Mouse (Mus musculus) thymus, adult 2 months (tissue): ENCODE measurements at regions not wholly inside any gene's neighbourhood (a gene's known extent, or its start where the extent isn't known, plus 50 kb on each side); places are given as distances from the start of the nearest gene placed in this dataset.

ENCODE experiments used
- DNase-seq: peaks from one replicate; pipeline ENCODE4 v3.0.0; 2021
- H3K27ac ChIP-seq: fragments of 200-500 bp; 2 replicates; pipeline ENCODE4 v1.5.1; 2012; ENCODE audit warnings: low read length, control low read depth; ENCODE audit not compliant: control insufficient read depth, insufficient read depth
- H3K27me3 ChIP-seq: fragments of 200-500 bp; 2 replicates; pipeline ENCODE4 v1.6.1; 2012; ENCODE audit warnings: mild to moderate bottlenecking, low read length, moderate library complexity, mixed read lengths; ENCODE audit not compliant: control insufficient read depth, insufficient read depth
- H3K36me3 ChIP-seq: fragments of 200-500 bp; 2 replicates; pipeline ENCODE4 v1.6.1; 2012; ENCODE audit warnings: mild to moderate bottlenecking, low read length, moderate library complexity; ENCODE audit not compliant: control insufficient read depth, insufficient read depth
- H3K4me1 ChIP-seq: fragments of 200-500 bp; replicated peaks from 2 replicates; pipeline ENCODE4 v1.6.1; 2012; ENCODE audit warnings: low read length; ENCODE audit not compliant: control insufficient read depth, insufficient read depth
- H3K4me3 ChIP-seq: fragments of 200-500 bp; 2 replicates; pipeline ENCODE4 v1.5.1; 2012; ENCODE audit warnings: mild to moderate bottlenecking, low read length, control low read depth, moderate library complexity; ENCODE audit not compliant: control insufficient read depth, insufficient read depth
- CTCF ChIP-seq: fragments of 200-500 bp; IDR thresholded peaks from 2 replicates; pipeline ENCODE4 v1.5.1; 2012; ENCODE audit warnings: mild to moderate bottlenecking, control low read depth, low read length, moderate library complexity, borderline replicate concordance; ENCODE audit not compliant: control insufficient read depth, poor library complexity, insufficient read depth; ENCODE audit errors: extremely low read depth
- POLR2A ChIP-seq: fragments of 200-500 bp; IDR thresholded peaks from 2 replicates; pipeline ENCODE4 v1.6.1; 2012; ENCODE audit warnings: mild to moderate bottlenecking, low read length, control low read depth, moderate library complexity; ENCODE audit not compliant: control insufficient read depth, poor library complexity, insufficient read depth; ENCODE audit errors: extremely low read depth
- WGBS: fragments of 180-500 bp; shearing (Covaris S2); methylation state at CpG from one replicate; pipeline ENCODE4 v1.1.7; 2018; 5-methylcytosine and 5-hydroxymethylcytosine counted together

- Histone ChIP-seq H3K4me3 (no peak overlapping the region), H3K36me3 (no peaks in the 10 kb centered on the region), H3K4me1 (no peaks in the 10 kb centered on the region), H3K27me3 (no peaks in the 10 kb centered on the region), H3K27ac (no peak overlapping the region)
- no peak for TF ChIP-seq CTCF
- TF ChIP-seq POLR2A, result no peak
- 93% methylated on average over 7 of the region's 7 CpGs for WGBS
- no peak for DNase-seq
Measured at GRCm38 (mm10) chr14:67127118-67127517, 1118.1 kb upstream of the Gulo start.

DNA sequence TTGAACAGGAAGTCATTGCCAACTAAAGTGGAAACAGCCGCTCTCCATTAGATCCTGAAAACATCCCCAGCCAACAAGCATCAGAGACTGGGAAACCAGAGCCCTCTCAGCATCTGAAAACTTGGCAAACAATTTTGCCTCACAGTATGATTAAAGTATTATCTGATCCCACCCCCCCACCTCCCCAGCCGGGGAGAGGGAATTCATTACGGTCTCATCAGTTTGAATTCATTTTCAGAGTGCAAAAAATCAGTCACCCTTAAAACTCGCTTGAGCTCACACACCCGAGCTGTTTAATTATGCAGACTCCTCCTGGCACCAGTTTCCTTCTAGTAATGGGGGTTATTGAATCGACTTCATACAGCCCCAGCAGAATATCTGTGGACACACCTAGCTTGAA, 1117.2 kb upstream of the Gulo start:
- no peak overlapping the region for H3K27ac ChIP-seq

GRCm38 (mm10) chr14:67123300-67123699, 1114.3 kb upstream of the Gulo start:
- 92% methylated on average over 7 of the region's 7 CpGs for WGBS
- no peak for DNase-seq
- no peak overlapping the region for H3K4me3 ChIP-seq
- H3K4me1 ChIP-seq, result no peaks in the 10 kb centered on the region
- TF ChIP-seq CTCF (no peak), POLR2A (no peak)
- no peak overlapping the region for H3K27ac ChIP-seq
- H3K27me3 ChIP-seq, result no peaks in the 10 kb centered on the region
- no peaks in the 10 kb centered on the region for H3K36me3 ChIP-seq

More for the DNA sequence above, 1117.2 kb upstream of the Gulo start:
- TF ChIP-seq POLR2A, result no peak
- no peaks in the 10 kb centered on the region for H3K4me1 ChIP-seq
- H3K4me3 ChIP-seq, result no peak overlapping the region
- no peaks in the 10 kb centered on the region for H3K36me3 ChIP-seq
- DNase-seq, result no peak
- 76% methylated on average over 6 of the region's 6 CpGs for WGBS
- H3K27me3 ChIP-seq, result no peaks in the 10 kb centered on the region
